Mouse (Mus musculus) gastrocnemius, adult 18-20 months (tissue): ENCODE data around the gene Pax1. TPM values are rescaled to one million over a fixed set of nuclear protein-coding genes. Genes with fewer than 3 reads are reported as not detected.

Experiments
- DNase-seq: peaks from one replicate; pipeline ENCODE4 v3.0.0; 2021; ENCODE audit warnings: low spot score
- total RNA-seq, 2 experiments: library from RNA; stranded (reverse); gene quantifications; 2 replicates each; pipeline ENCODE4 v1.2.3; 2021

Pax1 gene
- total RNA-seq, 2 experiments from 2014 or later: not detected

DNA sequence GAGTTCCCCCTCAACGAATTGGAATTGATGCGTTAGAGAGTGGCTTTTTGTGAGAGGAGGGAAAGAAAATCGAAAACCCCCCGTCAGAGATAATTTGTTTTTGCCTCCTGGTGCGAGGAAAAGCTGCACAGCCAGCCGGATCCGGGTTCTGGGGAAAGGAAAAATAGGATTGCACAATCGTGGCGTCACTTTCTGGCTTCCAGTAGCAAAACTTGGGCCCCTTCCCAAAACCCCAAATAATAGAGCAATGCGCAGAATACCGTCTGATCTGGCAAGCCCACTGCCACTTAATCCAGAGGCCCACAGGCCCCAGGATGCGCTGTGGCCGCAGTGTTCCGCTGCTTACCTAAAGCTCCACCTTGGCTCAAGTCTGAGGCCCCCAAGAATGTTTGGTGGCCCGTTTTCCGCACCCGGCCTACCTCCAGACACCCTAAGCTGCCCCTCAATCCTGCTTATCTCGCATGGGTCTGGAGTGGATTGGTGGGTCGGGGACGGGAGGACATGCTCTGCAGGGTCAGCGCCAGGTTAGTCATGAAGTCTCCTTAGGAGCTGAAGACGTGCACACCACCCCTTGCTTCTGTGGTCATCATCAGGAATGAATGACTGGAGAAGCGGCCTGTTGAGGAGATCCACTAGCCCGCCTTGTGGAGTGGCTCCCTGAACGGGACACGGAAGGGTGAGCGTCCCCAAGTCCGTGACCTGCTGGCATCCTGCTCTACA lies 11.4 kb downstream of the Pax1 start:
- DNase-seq: no peak

GRCm38 (mm10) chr2:147373667-147374007 lies 11.9 kb downstream of the Pax1 start:
- no peak for DNase-seq

GRCm38 (mm10) chr2:147374245-147374644 lies 12.5 kb downstream of the Pax1 start:
- DNase-seq: no peak

DNA sequence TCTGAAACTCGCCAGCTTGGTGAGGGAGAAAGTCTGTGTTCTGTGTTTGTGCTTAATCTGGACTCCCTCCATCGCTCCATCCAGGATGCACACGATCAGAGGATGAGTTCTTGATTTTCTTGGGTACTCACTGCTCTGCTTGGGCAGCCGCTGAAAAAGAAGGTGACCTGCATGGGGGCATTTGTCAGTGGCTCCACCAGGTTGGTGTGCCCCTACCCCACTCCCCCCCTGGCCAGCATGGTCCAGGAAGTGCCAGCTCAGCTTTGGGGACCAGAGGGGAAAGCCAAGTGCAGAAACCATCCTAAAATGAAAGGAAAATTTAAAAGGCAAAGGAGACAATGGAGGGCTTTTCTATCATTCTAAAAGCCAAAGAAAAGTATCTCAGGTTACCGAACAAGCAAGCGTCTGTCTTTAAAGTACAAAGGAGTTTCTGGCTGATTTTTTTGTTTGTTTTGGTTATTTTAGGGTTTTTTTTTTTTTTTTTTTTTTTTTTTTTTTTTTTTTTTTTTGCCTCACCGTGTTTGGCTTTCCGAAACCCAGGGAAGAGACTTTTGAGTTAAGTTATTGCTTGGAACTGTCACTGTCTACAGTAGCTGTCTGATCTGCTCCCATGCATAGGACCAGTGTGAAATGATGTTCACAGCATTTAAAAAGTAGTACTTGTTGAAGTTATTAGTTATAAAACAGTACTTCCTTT lies 13.4 kb downstream of the Pax1 start:
- no peak for DNase-seq

GRCm38 (mm10) chr2:147378934-147379333 lies 17.2 kb downstream of the Pax1 start:
- no peak for DNase-seq

DNA sequence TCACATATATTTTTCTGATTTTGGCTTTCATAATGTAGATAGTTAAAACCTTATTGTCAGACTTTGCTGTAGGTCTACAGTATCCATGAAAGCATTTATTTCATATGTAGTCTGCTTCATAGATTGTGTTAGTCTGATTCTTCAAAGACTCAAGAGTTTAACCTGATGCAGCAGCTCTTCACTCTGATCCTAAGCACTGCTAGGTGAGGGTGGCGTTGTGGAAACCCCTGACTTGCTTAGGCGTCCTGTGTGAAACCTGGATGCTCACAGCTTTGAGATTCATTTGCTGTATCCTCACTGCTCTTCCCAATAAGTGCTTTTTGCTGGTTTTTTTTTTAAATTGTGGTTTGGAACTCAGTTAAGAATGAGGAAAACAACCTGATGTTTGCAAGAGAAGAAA lies 21.6 kb downstream of the Pax1 start:
- DNase-seq: no peak

GRCm38 (mm10) chr2:147386949-147387348 lies 25.2 kb downstream of the Pax1 start:
- no peak for DNase-seq

- DNase-seq: no peak
Observed at GRCm38 (mm10) chr2:147409323-147409722, 47.6 kb downstream of the Pax1 start.

GRCm38 (mm10) chr2:147415037-147415436 lies 53.3 kb downstream of the Pax1 start:
- DNase-seq: no peak

GRCm38 (mm10) chr2:147424582-147425255 lies 63.0 kb downstream of the Pax1 start:
- no peak for DNase-seq

DNA sequence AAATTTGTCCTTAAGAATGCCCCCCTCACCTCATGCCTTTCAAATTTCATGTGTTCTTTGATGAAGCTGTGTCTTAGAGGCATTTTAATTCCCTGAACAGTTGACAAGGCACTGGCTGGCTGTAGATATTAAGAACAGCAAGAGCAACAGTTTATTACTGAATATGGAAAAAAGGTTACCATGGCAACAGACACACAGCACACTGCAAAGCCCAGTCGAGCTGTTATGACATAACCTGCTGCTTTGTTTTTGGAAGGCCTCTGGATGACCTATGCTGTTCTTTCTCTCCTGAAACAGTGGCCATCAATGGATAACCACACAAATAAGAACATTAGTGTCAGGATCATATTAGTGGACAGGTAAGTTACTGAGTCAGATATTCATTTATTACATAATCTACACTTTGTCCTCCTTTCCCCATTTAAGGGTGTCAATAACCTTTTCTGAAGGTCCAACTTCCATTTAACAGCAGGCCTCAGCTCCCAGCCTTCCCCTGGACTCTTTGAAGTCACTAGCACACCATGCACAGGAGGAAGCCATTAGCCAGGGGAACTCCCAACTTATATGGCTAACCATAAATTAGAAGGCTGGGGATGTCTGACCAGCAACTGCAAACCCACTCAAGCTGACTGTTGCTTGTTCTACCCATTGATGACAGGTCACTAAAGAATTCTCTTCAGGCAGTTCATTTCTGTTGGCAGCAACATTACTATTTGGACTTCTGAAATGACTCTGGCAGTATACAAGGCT lies 68.1 kb downstream of the Pax1 start:
- DNase-seq: no peak

DNA sequence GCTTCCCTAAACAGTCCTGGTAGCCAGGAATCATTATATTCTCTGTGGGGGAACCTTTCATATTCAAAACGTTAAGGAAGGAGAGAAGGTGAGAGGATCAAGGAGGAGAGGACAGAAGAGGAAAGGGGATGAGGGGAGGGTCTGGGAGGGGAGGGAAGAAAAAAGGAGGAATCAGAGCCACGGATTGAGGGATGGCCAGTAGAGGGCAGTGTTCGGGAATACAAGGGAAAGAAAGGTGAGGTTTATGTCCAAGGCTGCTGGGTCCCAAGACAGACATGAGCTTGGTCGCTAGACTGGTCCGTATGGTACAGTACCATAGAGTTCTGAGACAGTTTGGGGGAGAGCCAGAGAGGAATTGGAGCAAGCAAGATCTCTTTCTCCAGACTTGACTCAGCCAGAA lies 71.4 kb downstream of the Pax1 start:
- no peak for DNase-seq

Other genes with a start within 250 kb of the Pax1 start
- gene Nkx2-2, start 167.7 kb upstream of the Pax1 start, total RNA-seq: not detected